Mouse (Mus musculus): ENCODE data around the gene Trio.

Trio gene

DNA sequence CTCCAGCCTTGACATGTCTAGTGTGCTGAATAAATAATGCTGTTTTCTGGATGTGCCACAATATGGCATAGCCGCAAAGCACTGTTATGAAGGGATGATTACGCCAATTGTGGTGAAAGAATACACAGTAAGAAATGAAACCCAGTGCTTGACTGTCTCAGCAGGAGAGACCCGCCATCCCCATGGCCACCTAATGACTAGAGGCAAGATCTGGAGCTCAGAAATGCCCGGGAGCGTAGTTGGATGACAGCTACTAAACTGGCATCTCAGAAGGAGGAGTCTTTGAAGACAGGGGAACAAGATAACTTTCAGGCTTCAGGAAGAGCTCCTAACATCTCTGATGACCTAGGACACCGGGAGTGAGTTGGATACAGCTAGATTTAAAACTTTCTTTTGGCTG, 12.0 kb upstream of the Trio start:
- no peak for DNase-seq (ENCODE audit: low read depth, low spot score)

DNA sequence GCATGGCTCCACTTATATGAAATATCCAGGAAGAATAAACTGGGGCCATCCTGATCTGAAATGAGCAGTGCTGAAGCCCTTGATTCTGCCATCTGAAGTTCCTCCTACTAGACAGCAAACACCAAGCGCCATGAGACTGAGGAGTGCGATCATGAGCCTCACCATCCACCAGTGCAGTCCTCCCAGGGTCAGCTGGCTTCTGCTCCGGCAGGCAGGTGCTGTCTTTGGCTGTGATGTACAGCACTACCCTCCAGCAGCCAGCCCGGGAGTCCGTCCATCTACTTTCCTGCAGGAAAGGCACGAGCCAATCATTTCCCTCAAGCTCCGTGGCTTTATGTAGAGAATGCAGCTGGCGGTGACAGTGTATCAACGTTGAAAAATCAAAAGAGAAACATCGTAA, 10.0 kb upstream of the Trio start:
- no peak for DNase-seq (ENCODE audit: low read depth, low spot score)

DNA sequence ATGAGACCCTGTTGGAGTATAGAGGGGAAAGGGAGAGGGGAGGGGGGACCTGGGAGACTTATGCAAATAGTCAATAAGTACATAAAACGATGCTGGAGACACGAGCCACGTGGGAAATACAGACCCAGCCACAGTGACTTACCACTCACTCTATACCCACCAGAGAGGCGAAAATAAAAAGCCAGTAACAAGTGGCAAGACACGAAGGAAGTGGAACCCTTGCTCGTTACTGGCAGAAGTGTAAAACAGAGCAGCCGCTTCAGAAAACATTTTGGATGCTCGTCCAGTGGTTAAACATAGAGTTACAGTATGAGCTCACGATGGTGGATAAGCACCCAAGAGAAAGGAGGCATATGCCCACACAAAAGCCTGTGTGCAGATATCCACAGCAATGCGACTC, 9.0 kb upstream of the Trio start:
- DNase-seq (ENCODE audit: low read depth, low spot score), result no peak

DNA sequence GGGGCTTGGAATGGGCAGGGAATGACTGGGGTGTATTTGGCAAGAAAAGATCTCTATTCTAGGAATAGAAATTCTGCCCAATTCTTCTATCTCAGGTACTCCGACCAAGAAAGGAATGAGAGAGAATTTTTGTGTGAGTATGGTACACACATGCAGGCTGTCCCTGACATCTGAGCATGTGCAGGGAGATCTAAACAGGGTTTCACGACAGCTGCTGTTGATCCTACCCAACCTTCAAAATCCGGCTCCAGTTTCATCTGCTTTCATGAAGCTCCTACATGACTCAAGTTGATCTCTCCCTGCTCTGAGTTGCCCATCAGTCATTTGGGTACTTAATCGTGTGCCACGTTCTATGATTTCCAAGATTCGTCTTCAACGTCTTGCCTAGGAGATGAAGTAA, 3.7 kb upstream of the Trio start:
- no peak for DNase-seq (ENCODE audit: low read depth, low spot score)

DNA sequence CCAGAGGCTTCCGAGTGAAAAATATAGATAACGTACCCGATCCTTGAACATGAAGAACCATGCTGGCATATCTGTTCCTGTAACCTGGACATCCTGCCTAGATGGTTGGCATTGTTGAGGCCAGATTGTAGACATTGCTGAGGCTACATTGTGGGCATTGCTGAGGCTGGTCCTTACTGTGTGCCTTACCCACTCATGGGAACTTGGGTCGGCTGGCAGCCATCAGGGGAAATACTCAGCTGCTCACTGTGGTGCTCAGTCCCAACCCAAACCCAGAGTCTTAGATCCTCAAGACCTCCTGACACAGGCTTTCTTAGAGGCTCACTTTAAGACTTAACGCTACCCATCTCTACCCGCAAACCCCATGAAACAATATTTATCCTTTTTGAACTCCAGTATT, 2.9 kb upstream of the Trio start:
- no peak for DNase-seq (ENCODE audit: low read depth, low spot score)

DNA sequence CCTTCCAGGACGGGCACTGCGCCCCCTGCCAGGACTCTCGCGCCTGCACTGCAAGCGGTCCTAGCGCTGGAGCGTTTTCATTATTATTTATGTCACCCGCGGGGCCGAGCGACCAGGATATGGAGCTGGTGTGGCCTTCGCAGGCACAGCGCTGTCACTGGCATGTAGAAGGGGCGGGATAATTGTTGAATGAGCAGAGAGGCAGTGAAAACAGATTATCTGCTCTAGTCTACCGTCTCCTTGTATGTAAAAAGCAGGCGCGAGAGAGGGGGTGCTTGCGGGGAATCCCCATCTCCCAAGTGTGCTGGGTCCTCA, 476 bp upstream of the Trio start:
- no peak for DNase-seq (ENCODE audit: low read depth, low spot score)

DNA sequence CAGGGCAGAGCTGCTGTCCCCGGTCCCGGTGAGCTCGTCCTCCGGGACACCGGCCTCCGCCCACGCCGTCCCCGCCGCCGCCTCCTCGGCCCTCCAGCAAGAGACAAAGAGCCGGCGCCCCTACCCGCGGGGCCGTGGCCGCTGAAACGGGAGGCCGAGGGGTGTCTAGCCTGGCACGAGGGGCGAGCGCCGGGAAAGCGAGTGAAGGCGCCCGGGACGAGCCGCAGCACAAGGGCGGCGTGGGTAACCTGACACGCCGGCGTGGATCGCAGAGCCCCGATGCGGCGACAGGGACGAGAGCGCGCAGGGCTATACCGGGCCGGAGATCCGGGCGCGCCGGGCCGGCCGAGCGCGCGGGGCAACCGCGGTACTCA, 696 bp downstream of the Trio start:
- DNase-seq (ENCODE audit: low read depth, low spot score), result no peak

DNA sequence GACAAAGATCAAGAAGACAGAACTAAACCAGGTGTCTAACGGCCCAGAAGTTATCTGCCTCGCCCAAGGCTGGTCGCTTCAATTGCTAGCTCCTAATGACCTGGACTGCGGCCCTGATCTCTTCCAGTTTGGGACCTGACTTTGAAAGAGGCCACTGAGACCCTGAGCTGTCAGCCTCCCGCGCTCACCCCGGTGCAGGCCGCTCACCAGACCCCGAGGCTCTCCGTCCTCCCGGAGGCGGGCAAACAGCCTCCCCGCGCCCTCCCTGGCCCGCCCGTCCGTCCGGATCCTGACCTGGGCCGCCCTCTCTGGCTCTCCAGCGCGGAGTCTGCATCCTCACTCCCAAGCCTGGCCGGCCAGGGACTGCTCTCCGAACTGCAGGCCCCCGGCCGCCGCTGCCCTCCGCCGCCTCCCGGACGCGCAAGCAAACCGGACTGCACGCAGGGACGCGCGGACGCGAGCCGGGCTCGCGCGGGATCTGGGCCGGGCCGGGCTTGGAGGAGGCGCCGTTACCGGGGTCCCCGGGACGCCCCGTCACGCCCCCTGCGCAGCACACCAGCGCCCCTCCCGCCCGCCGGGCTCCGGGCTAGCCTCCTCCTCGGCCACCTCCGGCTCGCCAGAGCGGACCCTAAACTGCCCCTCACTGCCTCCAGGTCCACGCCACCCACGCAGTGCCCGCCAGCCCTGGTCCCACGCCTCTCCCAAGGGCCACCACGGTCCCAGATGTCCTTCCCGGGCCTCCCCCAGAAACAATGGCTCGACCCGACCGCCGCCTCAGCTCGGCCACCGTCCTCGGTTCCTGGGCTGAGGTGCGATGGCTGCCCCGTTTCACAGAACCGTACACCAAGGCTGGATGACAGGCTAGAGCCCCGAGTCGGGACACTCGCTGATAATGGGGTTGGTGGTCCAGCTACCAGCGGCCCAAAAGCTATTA, 1.4 kb downstream of the Trio start:
- DNase-seq (ENCODE audit: low read depth, low spot score), result peak; percentile 54

DNA sequence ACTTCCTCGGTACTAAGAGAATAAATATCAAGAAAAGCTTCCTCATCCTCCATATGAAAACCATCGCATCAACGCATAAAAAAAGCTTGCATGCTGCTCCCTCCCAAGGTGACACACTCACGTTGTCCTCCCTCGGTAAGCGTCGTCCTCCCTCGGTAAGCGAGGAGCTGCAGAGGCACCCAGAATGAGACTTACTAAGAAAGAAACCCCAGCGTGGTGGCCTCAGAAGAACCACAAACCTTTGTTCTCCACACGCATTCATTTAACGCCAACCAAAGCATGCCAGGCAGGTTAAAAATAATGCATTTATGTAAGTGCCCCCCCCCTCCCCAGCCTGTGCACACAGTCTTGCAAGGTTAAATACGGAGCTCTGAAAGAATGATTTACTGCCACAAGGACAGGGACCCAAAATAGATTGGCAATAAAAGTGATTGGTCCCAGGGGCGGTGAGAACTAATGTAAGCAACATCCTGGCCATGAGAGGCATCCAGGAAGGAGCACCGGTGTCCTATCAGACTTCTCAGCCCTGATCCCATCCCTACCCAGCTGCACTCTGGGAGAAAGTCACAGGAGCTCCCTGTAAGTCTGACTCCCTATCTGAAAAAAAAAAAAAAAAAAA, 3.9 kb downstream of the Trio start:
- no peak for DNase-seq (ENCODE audit: low read depth, low spot score)

DNA sequence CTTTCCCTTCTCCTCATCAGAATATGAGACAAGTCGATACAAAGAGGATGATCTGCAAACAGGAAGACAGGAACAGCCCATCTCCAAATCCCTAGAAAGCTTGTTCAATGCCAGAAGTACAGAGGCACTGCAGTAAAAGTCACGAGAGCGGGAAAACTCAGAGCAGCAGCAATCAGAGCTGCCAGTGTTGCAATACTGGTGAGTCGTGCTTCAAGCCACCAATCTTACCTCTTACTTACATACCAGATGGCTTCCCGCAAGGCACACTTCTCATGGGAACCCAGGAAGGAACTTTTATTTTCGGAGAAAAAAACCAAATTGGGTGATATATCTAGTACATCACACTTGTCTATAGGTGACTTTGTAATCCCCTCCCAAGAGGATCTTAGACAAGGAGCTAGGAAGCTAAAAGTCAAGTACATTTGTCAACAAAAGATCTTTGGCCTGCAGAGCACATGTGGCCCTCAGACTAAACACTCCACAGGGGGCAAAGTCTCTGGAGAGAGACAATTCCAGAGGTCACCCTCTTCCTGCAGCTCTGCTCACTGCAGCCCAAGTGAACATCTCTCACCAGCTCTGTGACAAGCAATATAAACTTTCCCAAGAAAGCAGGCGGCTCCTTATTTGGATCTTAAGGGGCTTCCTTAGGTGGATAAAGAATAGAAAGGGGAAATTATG, 6.1 kb downstream of the Trio start:
- DNase-seq (ENCODE audit: low read depth, low spot score), result peak; percentile 80

DNA sequence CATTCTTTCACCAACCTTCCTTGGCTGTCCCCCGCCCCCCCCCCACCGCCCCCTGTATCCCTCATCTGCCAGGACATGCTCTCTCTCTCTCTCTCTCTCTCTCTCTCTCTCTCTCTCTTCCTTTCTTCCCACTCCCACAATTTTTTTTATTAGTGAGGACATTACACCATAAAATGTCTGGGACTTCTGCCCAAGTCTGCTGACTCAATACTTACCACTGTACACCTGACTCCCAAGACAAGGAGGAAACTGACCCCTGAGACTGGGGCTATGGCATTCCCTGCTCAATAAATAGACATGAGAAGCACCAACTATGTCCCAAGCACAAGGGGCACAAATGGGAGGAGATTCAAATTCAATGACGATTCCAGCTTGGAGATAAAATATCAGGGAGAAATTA, 18.1 kb downstream of the Trio start:
- DNase-seq (ENCODE audit: low read depth, low spot score), result peak; percentile 66

DNA sequence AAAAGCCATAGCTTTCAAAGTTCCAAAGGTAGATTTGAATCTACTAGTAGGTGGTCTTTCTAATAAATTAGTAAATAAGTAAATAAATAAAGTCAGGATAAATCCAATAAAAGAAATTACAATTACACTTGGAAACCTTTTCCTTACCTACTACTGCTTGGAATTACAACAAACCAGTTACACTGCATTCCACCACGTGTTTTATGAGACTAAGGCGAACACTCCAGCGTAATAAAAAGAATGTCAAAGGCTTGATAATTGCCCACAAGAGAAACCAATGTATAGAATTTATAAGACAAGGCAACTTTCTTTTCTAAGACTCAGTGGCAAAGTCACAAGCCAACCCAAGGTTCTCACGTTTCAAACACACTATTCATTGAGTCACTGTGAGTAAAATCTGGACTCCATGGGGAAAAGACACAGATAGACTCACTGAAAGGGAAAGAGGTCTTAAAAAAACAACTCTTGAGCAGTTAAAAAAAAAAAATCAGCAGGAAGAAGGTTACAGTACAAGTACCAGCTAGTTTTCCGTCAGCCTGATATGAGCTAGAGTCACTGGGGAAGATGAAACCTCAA, 21.4 kb downstream of the Trio start:
- DNase-seq (ENCODE audit: low read depth, low spot score), result peak; percentile 66

DNA sequence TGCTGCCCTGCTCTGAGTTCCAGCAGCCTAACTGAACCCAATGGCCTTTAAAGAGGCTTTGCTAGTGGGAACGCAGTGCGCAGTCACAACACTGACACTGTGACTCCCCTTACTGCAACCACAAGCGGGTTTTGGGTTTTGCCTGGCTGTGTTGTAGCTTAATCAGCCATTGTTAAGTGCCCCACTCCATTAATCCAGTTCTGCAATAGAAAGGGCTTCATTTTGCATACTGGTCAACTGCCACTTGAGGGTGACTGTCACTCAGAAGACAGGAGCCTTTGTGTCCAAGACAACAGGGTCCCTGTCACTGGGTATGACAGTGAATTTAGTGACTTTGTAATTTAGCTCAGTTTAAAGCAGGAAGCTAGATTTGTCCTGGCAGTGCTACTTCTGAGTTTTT, 23.1 kb downstream of the Trio start:
- no peak for DNase-seq (ENCODE audit: low read depth, low spot score)

DNA sequence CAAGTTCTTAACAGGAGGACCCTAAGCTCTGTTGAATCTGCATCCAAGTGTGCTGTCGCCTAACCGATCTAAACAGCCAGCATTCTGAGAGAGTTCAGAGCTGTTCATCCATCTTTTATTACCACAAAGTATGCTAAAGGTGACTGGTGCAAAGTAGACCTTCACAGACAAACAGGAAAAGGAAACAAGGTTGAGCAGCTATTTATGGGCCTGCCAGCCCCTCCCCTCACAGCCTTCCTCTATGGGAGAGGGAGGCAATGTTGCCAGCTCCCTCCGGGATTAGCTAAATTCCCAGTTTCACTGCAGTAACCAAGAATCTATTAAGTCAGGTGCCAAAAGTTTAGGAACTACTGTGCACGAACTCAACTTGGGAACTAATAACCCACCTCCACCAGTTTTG, 24.3 kb downstream of the Trio start:
- no peak for DNase-seq (ENCODE audit: low read depth, low spot score)

DNA sequence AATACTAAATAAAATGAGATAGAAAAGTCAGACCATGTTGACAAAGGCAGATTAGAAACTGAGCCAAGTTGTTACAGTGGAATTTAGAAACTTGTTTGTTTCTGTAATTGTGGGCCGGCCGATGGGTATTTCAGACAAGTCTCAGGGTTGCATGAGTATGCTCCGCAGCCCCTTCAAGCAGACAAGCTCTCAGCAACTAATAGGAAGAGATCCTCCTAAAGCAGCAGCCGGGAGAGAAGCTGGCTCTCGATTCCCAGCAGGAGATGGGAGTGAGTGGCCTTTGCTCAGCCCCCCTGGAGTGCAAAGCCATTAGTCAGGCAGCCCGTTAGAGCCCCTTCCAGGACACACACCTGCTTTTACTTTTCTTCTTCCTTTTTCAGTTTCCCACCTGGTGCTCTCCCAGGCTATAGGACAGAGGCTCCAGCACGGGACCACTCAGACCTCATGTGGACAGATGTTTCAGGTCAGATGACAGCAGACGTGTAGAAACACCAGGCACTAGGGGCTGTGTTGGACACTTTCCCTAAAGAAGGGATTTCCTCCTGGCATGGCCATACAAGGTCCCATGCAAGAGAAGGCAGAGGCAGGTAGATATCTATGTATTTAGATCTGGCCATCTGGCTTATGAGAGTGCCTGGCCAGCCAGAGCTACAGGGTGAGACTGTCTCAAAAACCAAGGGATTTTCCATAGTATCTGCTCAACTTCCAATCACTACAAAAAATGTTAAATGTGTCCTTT, 26.9 kb downstream of the Trio start:
- DNase-seq (ENCODE audit: low read depth, low spot score), result no peak

DNA sequence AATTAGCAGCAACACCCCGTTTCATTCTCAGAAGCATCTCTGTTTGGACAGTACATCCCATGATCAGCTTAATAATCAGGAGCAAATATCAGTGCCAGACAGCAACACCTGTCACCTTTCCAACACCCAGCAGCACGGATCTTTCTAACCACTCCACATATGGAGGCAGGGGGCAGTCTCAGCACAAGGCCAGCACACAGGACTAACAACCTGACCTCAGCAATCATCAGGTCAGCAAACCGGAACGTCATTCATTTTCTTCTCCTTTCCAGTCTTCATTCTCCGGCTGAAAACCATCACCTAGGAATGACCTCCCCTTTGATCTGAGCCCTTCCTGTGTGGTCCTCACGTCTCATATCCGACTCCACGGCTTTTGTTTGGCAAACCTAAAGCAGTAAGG, 27.7 kb downstream of the Trio start:
- DNase-seq (ENCODE audit: low read depth, low spot score), result peak; percentile 42

DNA sequence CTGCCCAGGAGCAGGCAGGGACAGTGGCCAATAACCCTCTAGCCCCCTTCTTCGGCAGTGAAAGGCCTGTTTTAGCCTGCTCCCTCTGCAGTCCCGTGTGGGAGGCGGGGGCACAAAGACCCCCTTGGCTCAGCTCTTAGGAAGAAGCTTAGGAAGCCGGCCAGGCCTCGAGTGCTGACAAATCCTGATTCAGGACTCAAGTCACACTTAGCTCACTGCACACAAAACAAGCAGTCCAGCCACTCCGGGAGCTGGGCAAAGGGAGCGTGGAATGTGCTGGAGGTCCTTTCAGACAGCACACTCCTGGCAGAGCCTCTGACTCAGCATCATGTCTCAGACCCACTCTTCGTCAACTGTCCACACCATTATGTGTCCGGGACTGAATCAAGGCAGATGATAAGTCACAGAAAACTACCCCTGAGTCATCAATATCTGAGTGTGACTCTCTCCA, 28.2 kb downstream of the Trio start:
- DNase-seq (ENCODE audit: low read depth, low spot score), result peak; percentile 87

DNA sequence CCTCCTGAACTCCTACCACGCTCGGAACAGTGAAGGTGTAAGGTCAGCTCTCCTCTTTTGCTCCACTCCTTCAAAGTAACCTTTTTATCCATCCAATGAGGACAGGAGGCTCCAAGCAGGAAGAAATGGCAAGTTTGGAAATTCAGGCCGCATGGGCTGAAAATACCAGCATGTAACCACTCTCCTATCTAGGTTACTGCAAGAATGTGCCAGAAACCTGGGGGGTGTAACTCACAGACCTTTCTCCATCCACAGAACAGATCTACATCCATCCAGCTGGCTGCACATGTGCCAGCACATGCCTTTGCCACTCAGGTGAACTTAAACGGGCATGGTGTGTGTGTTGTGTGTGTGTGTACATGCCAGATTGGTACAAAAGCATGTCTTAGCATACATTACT, 28.9 kb downstream of the Trio start:
- DNase-seq (ENCODE audit: low read depth, low spot score), result no peak

DNA sequence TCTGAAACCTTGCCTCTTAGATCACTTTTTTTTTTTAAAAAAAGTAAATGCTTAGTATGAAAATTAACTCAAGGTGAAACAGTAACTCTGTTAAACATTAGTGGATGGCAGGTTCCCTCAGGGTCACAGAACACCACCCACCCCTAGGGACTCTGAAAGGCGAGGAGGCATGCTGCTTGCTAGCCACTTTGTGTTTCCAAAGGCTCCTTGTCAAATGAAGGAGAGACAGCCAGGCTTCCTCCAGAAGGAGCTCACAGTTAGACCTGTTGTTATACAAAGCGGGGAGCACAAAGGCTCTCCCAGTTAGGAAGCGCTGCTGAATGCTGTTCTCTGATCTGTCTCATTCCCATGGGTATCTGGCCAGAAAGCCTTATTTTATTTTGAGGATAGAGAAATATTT, 30.2 kb downstream of the Trio start:
- no peak for DNase-seq (ENCODE audit: low read depth, low spot score)

DNA sequence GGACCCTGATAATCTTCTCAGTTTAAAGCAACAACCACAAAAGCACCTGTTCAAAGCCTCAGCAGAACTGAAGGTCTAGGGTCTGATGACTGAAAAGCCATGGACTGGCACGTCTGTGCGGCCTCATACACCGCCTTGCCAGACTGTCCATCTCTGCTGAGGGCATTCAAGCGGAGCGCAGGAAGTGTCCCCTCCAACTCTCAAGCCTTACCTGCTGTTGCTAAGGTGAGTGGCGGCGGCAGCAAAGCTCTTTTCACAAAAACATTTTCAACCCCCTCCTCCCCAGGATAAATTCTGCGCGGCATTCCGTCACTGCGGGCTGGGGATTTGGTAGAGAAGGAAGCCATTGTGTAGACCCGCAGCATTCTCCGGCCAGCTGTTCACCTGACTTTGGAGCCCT, 30.8 kb downstream of the Trio start:
- DNase-seq (ENCODE audit: low read depth, low spot score), result no peak

DNA sequence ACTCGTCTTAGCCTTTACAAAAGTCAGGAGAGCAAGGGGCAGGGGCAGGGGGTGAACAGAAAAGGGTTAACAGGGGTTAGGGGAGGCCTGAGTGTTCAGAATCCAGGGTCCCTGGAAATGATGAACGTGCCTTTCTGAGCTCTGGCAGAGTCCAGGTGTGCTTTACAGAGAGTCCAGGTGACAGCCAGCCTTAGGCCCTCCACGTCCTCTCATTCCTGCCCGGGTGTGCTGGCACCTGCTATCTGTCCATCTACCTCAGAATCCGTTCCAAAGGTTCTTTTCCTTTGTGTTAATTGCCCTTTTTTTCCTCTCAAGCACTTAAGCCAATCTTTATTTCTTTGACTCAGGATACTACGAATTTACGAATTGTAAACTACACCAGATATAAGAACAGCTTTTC, 32.1 kb downstream of the Trio start:
- no peak for DNase-seq (ENCODE audit: low read depth, low spot score)

DNA sequence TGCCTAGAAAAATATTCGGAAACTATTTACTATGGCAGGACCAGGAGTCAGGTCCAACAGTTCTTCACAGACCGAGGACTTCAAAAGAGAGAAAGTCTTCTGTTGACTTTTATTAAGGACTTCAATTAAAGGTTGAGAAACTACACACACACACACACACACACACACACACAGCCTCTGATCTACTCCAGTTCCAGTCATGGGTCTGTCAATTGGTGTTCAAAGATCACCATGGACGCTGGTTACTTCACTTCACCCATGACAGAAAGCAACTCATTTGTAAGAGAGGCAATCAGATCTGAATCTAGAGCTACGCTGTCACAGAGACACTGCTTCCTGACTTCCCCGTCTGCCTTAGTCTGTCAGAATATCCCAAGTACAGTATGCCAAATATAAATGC, 33.1 kb downstream of the Trio start:
- DNase-seq (ENCODE audit: low read depth, low spot score), result no peak

All from 3T3-L1 (cell line).